Mouse (Mus musculus): ENCODE measurements around the gene Ivns1abp. TPM values are rescaled to one million over a fixed set of nuclear protein-coding genes. Genes with fewer than 3 reads are reported as not detected.

Ivns1abp gene
- polyA plus RNA-seq, 1 experiment from 2014 or later = 331 TPM

GRCm38 (mm10) chr1:151370573-151370972 is 26.3 kb downstream of the Ivns1abp start:
- Histone ChIP-seq H3K9ac (ENCODE audit: low read depth, low read length) (no peak overlapping the region), H3K27ac (ENCODE audit: low read length) (no peak overlapping the region), H3K27me3 (replicated peaks; ENCODE audit: control insufficient read depth, insufficient read depth, low read length) (no peaks in the 10 kb centered on the region), H3K4me3 (ENCODE audit: low read length) (no peak overlapping the region), H3K36me3 (ENCODE audit: control insufficient read depth, insufficient read depth, low read length) (peaks cover 8% of the 10 kb centered on the region), H3K9me3 (ENCODE audit: control insufficient read depth, low read length) (no peaks in the 10 kb centered on the region), H3K4me2 (ENCODE audit: low read depth, low read length) (no peak overlapping the region), H3K4me1 (ENCODE audit: control insufficient read depth, insufficient read depth, low read length) (no peaks in the 10 kb centered on the region)
- 80% methylated on average over 3 of the region's 3 CpGs for WGBS
- ATAC-seq = no peak

GRCm38 (mm10) chr1:151371543-151371942 is 27.3 kb downstream of the Ivns1abp start:
- no peak overlapping the region for H3K4me2 ChIP-seq (ENCODE audit: low read depth, low read length)
- WGBS = 84% methylated on average over 5 of the region's 5 CpGs
- no peak overlapping the region for H3K4me3 ChIP-seq (ENCODE audit: low read length)
- no peak overlapping the region for H3K27ac ChIP-seq (ENCODE audit: low read length)
- H3K36me3 ChIP-seq (ENCODE audit: control insufficient read depth, insufficient read depth, low read length) = peaks cover 8% of the 10 kb centered on the region
- H3K9ac ChIP-seq (ENCODE audit: low read depth, low read length) = no peak overlapping the region
- H3K4me1 ChIP-seq (ENCODE audit: control insufficient read depth, insufficient read depth, low read length) = no peaks in the 10 kb centered on the region
- no peaks in the 10 kb centered on the region for H3K27me3 ChIP-seq (replicated peaks; ENCODE audit: control insufficient read depth, insufficient read depth, low read length)
- ATAC-seq = no peak
- H3K9me3 ChIP-seq (ENCODE audit: control insufficient read depth, low read length) = no peaks in the 10 kb centered on the region

GRCm38 (mm10) chr1:151372823-151373222 is 28.5 kb downstream of the Ivns1abp start:
- Histone ChIP-seq H3K9ac (ENCODE audit: low read depth, low read length) (no peak overlapping the region), H3K9me3 (ENCODE audit: control insufficient read depth, low read length) (no peaks in the 10 kb centered on the region), H3K4me1 (ENCODE audit: control insufficient read depth, insufficient read depth, low read length) (no peaks in the 10 kb centered on the region), H3K27ac (ENCODE audit: low read length) (no peak overlapping the region), H3K36me3 (ENCODE audit: control insufficient read depth, insufficient read depth, low read length) (peaks cover 8% of the 10 kb centered on the region), H3K4me3 (ENCODE audit: low read length) (no peak overlapping the region), H3K27me3 (replicated peaks; ENCODE audit: control insufficient read depth, insufficient read depth, low read length) (no peaks in the 10 kb centered on the region), H3K4me2 (ENCODE audit: low read depth, low read length) (no peak overlapping the region)
- ATAC-seq = no peak
- WGBS = 83% methylated on average over 1 of the region's 1 CpGs

GRCm38 (mm10) chr1:151377353-151377752 is 33.1 kb downstream of the Ivns1abp start:
- no peaks in the 10 kb centered on the region for H3K27me3 ChIP-seq (replicated peaks; ENCODE audit: control insufficient read depth, insufficient read depth, low read length)
- no peak overlapping the region for H3K4me3 ChIP-seq (ENCODE audit: low read length)
- H3K4me1 ChIP-seq (ENCODE audit: control insufficient read depth, insufficient read depth, low read length) = peaks cover 3% of the 10 kb centered on the region; the same call in 1 of the 2 replicates
- no peak overlapping the region for H3K27ac ChIP-seq (ENCODE audit: low read length)
- H3K36me3 ChIP-seq (ENCODE audit: control insufficient read depth, insufficient read depth, low read length) = peaks cover 4% of the 10 kb centered on the region; the same call in 1 of the 2 replicates
- WGBS = 89% methylated on average over 3 of the region's 3 CpGs
- no peak for ATAC-seq
- H3K9ac ChIP-seq (ENCODE audit: low read depth, low read length) = no peak overlapping the region
- no peaks in the 10 kb centered on the region for H3K9me3 ChIP-seq (ENCODE audit: control insufficient read depth, low read length)
- no peak overlapping the region for H3K4me2 ChIP-seq (ENCODE audit: low read depth, low read length)

- Histone ChIP-seq H3K4me3 (ENCODE audit: low read length) (no peak overlapping the region), H3K4me1 (ENCODE audit: control insufficient read depth, insufficient read depth, low read length) (no peaks in the 10 kb centered on the region), H3K27ac (ENCODE audit: low read length) (no peak overlapping the region), H3K27me3 (replicated peaks; ENCODE audit: control insufficient read depth, insufficient read depth, low read length) (no peaks in the 10 kb centered on the region), H3K4me2 (ENCODE audit: low read depth, low read length) (no peak overlapping the region), H3K36me3 (ENCODE audit: control insufficient read depth, insufficient read depth, low read length) (peaks cover 3% of the 10 kb centered on the region; the same call in 1 of the 2 replicates), H3K9ac (ENCODE audit: low read depth, low read length) (no peak overlapping the region), H3K9me3 (ENCODE audit: control insufficient read depth, low read length) (no peaks in the 10 kb centered on the region)
- ATAC-seq = no peak
- 94% methylated on average over 1 of the region's 1 CpGs for WGBS
These were observed 45.8 kb downstream of the Ivns1abp start for GRCm38 (mm10) chr1:151390029-151390428.

GRCm38 (mm10) chr1:151409827-151410226 is 65.5 kb downstream of the Ivns1abp start:
- Histone ChIP-seq H3K27ac (ENCODE audit: low read length) (no peak overlapping the region), H3K9me3 (ENCODE audit: control insufficient read depth, low read length) (no peaks in the 10 kb centered on the region), H3K4me1 (ENCODE audit: control insufficient read depth, insufficient read depth, low read length) (no peaks in the 10 kb centered on the region), H3K27me3 (replicated peaks; ENCODE audit: control insufficient read depth, insufficient read depth, low read length) (no peaks in the 10 kb centered on the region), H3K36me3 (ENCODE audit: control insufficient read depth, insufficient read depth, low read length) (peaks cover 2% of the 10 kb centered on the region; the same call in 1 of the 2 replicates), H3K9ac (ENCODE audit: low read depth, low read length) (no peak overlapping the region), H3K4me3 (ENCODE audit: low read length) (no peak overlapping the region), H3K4me2 (ENCODE audit: low read depth, low read length) (no peak overlapping the region)
- ATAC-seq = no peak
- 73% methylated on average over 3 of the region's 3 CpGs for WGBS

Other genes starting within 250 kb of the Ivns1abp start
- gene Gm47985, start 161.9 kb upstream of the Ivns1abp start, polyA plus RNA-seq (2015; fragmentation: Nextera tagmentation; extraction: Ambion mirVana) = 0.26 and 0.32 TPM in 2 replicates
- 0.17 TPM in 1 of 2 replicates, not detected in the other for gene Gm8947, start 152.1 kb upstream of the Ivns1abp start, polyA plus RNA-seq (2015; fragmentation: Nextera tagmentation; extraction: Ambion mirVana)
- gene Gm47995, start 146.0 kb upstream of the Ivns1abp start, polyA plus RNA-seq (2015; fragmentation: Nextera tagmentation; extraction: Ambion mirVana) = 0.23 TPM in 1 of 2 replicates, not detected in the other
- gene 3110040M04Rik, start 140.4 kb upstream of the Ivns1abp start, polyA plus RNA-seq (2015; fragmentation: Nextera tagmentation; extraction: Ambion mirVana) = 0.16 TPM in 1 of 2 replicates, not detected in the other
- not detected in 2 replicates for gene Gm47996, start 134.3 kb upstream of the Ivns1abp start, polyA plus RNA-seq (2015; fragmentation: Nextera tagmentation; extraction: Ambion mirVana)
- 30.9 and 31.9 TPM in 2 replicates for gene Swt1, start 84.0 kb downstream of the Ivns1abp start, polyA plus RNA-seq (2015; fragmentation: Nextera tagmentation; extraction: Ambion mirVana)
- 35.7 and 37.2 TPM in 2 replicates for gene Trmt1l, start 84.1 kb downstream of the Ivns1abp start, polyA plus RNA-seq (2015; fragmentation: Nextera tagmentation; extraction: Ambion mirVana)
- 56.3 and 59.2 TPM in 2 replicates for gene Rnf2, start 156.5 kb downstream of the Ivns1abp start, polyA plus RNA-seq (2015; fragmentation: Nextera tagmentation; extraction: Ambion mirVana)
- gene Fam129a, start 226.7 kb downstream of the Ivns1abp start, polyA plus RNA-seq (2015; fragmentation: Nextera tagmentation; extraction: Ambion mirVana) = 10.7 and 11.0 TPM in 2 replicates

All from intestine, embryonic 16.5 days (tissue).